Mouse (Mus musculus): Measurements from ENCODE around the gene Ttc39a. TPM values are rescaled to one million over a fixed set of nuclear protein-coding genes. Genes with fewer than 3 reads are reported as not detected.
"Not testable (repeated sequence)": the region's sequence is repeated elsewhere in the genome, so short reads cannot be mapped to it uniquely, and the experiment has no call there.

Gene Ttc39a
- under 1 TPM; 0.66 to 0.81 TPM for total RNA-seq (2021)
- long read RNA-seq, experiment 1, partial matches to known transcripts = 0 of 4 reads
- long read RNA-seq, experiment 1, other reads (novel, unspliced or antisense) = 4 of 4 reads
- long read RNA-seq, experiment 2, partial matches to known transcripts = 0 of 1 reads
- long read RNA-seq, experiment 2, other reads (novel, unspliced or antisense) = 0 of 1 reads

DNA sequence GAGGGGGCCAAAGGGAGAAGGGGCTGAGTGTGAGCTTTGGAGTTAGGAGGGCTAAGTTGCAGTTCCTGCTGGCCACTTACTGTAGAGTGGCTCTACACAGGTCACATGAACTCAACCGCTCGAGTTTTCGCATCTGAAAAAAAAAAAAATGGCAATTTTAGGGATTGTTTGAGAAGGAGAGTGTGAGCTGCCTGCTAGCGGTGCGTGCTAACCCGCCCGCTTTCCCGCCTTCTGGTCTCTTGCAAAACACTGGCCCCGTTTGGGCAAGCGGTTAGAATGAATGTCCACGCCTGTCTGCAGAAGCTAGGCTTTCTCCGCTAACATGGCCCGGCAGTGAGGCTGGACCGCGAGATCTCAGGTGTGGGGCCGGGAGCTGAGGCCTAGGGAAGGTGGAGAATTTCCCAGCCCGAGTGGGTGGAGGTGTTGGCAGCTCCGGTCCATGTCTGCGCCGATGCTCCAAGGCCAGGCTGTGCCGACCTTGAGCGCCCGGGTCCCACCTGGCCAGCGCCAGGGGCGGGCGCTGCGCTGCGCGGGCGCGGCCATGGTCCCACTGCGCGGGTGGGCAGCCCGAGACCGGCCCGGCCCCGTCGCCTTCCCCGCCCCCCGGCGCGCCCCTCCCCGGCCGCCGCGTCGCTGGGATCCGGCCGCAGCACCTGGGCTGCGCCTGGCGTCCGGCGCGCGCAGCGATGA lies at the start of gene Ttc39a:
Gene Ttc39a (plus strand): TSS at position 138 of the 690 bp plus-strand sequence.
- peak; percentile 53 for DNase-seq

DNA sequence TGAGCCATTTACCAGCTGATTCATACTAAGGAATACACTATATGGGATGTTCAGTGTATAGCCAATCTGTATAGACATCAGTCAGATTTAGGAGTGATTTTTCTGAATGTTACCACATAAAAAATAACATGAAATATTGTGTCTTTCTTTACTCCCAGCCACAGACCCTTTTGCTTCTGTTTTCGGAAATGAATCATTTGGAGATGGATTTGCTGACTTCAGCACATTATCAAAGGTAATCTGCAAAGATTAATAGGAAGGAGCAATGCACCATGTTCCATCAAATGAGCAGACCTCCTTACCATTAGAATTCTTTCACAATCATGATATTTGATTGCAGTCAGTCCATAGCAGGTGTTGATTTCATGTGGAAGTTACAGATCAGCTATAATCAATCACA lies 28.3 kb upstream of the Ttc39a start:
- DNase-seq = no peak

DNA sequence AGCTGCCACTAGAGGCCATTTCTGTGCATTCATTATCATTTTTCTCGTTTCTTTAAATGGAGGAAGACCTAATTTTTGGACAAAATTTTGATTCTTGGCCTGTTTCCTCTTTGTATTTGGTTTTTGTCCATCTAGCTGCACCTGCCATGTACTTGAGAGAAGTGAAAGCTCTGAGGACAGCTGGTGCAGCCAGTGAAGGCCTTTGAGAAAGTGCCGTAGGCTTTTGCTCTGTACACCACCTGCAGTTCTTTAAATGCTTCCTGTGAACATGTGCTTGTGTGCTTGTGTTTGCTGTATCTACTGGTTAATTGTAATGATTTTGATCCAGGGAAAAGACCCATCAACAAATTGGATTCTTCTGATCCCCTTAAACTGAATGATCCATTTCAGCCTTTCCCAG lies 24.0 kb upstream of the Ttc39a start:
- no peak for DNase-seq

DNA sequence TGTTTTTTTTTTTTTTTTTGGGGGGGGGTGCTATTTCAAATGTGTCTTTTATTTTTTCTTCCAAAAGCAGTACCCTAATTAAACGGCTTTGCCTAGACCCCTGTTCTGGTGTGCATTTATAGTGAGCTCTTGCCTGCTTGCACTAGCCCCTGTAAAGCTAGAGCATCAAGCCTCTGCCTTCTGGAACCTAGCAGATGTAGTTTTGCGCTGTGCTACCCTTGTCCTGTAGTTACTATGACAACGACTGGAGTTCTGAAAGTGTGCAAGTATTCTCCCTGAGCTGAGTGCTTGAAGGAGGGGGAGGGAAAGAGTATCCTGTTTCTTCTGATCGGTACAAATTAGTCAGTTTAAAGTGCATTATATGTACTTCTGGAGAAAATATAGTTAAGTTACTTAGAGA lies 20.8 kb upstream of the Ttc39a start:
- no peak for DNase-seq

DNA sequence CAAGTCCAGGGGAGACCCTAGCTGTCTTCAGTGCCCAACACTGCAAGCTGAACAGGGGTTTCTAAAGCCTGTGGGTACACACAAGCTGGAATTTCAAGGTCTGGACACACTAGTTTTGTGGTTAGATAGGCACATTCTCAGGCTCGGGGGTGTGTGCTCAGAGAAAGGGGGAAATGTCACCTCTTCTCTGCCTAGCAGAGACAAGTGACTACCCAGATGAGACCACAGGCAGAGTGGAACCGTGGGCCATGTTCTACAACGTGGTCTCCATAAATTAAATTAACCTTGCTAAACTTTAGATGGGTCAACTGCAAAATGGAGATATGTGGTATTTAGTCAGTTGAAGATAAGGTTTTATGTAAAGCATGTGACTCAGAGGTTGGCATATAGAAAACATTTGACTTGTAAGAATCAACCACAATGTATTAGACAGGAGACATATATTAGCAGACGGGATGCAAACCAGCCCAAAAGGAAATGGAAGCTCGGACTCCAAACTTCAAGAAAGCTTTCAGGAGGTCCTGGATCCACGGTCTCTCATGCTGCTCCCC lies 13.1 kb upstream of the Ttc39a start:
- DNase-seq = no peak

DNA sequence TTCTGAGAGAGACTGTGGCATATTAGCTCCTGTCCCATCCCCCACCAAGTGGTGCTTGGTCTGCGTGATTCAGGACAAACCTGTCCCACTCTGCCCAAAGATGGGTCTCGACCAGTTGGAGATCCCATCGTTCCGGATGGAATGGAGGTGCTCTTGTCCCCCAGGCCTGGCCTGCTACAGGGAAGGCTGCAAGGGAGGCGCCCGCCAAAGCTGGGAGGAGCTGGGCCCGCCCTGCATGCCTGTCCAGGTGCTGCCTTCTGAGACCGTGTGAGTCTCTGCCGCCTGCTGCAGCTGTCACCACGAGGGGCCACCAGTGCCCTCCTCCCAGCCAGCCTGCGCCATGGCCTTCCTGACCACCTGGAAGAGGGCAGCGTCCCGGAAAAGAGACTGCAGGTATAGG lies 12.5 kb upstream of the Ttc39a start:
- DNase-seq = no peak

DNA sequence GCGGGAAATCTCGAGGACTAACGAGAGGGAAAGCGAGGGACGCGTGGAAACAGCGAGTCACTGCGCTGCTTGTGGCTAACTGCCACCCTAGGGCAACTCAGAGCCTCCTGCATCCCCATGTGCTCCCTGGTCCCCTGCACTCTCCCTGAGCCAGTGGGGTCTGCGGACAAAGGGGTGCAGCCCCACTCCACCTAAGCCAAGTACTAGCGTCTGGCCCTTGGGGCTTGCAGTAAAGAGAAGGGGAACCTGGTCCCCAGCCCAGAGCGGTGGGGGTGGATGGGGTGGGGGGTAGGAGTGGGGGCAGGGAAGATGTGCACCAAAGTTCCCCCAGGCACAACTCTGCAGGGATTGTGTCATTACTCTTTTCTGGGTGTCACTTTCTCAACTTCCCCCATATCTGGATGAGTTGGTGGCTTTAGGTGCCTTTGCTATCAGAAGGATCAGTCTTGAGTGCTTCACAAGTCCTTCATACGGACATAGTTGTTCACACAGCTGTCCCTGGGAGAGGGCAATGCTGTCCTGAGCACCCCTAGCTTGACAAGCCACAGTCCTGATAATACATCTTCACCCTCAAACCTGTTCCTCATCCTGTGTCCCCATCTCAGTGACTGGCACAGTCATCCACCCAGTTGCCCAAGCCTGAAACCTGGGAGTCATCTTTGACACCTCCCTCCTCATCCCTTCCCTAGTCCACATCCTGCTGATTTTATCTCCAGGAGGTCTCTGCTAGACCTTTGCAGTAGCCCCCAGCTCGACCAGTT lies 11.9 kb upstream of the Ttc39a start:
- no peak for DNase-seq

DNA sequence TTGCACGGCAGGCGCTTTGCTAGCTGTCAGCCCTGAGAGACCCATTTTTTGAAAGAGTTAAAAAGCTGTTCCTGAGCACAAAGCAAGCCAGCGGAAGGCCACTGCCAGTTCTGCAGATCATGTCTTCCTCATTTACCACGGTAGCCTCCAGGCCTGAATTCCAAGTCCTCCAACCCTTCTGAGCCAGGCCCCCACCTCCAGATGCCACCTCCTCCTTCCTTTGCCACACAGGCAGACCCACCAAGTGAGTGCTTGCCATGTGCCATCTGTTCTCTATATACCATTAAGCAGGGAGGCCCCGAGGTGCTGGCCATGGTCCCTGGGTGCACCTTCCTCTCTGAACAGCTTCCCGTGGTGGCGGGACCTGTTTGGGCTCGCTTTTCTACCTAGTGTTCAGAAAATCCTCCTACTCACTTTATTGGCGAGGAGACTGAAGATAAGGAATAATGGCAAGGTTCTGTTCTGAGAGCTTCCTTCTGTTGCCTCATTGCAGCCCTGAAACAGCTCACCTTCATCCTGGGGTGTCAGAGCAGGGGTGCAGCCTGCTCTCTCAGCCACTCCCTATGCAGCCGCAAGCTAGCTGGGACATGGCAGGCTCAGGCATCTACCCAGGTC lies 6.0 kb upstream of the Ttc39a start:
- DNase-seq = no peak

DNA sequence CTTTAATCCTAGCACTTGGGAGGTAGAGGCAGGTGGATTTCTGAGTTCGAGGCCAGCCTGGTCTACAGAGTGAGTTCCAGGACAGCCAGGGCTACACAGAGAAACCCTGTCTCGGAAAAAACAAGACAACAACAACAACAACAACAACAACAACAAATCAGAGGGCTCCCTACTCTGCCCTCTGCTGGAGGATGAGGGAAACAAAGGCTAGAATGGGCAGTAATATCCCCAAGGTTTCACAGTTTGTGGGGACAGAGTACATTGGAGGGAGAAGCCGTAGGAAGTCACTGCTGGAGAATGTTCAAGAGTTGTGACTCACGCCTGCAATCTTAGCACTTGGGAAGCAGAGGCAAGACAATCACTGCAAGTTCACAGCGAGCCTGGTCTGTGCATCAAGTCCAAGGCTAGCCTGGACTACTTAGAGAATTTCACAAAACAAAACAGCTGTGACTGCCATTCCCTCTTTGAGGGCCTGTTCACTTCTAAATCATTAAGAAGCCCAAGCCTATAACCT lies 5.2 kb upstream of the Ttc39a start:
- no peak for DNase-seq

DNA sequence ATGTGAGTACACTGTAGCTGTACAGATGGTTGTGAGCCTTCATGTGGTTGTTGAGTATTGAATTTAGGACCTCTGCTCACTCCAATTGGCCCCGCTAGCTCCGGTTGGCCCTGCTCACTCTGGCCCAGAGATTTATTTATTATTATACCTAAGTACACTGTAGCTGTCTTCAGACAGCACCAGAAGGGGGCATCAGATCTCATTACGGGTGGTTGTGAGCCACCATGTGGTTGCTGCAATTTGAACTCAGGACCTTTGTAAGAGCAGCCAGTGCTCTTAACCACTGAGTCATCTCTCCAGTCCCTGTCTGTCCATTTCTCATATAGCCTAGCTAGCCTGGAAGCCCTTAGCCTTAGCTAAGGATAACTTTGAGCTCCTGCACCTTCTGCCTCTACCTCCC lies 1.5 kb upstream of the Ttc39a start:
- DNase-seq = not testable (repeated sequence)

DNA sequence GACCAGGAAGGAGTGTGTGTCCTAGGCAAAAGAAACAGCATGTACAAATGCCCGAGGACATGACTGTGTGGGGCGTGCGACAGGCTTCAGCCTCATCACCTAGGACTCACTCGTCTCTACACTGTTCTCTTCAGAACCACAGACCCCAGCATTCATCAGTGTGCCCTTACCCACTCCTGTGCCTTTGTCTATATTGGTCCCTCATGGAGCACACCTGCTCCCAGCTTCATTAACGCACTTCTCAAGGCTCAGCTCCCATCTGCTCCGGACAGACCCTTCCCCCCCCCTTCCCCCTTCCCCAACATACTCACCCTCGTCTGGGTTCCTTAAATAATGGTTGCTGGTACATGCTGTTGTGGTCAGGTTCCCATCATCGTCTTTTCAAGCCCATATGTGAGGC lies 1.0 kb upstream of the Ttc39a start:
- no peak for DNase-seq

DNA sequence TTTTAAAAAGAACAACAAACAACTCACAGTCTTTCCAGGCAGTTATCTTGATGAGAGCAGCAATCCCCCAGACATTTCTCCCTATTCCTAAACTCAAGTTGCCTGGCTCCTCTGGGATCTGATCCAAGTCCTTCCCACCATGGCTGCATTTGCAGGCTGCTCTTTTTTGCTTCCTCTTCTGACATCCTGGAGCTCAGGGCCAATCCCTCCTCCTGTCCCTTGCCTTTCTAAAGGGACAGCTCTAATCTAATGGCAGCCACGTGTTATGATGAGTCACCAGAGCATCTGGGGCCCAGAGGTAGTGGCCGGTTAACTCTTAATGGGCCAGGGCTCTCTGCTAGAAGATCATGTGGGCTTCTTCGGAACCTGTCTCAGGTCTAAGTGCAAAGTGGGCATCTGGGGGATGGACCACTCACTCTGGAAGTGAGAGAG lies 353 bp upstream of the Ttc39a start:
- DNase-seq = peak; percentile 49

DNA sequence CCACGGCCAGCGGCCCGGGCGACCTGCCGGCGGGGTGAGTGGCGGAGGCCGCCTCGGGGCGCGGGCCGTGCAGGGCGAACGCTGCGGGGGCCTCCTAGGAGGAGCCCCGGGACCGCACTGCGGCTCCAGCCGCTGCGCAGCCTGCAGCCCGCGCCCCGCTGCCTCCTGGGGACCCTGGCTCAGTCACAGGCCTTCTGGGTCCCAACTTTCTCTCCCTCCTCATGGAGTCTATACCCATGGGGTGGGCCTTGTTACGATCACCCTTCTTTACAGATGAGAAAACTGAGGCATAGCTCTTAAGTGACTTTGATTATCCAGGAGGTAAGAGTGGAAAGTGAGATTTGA lies 725 bp downstream of the Ttc39a start:
- no peak for DNase-seq

DNA sequence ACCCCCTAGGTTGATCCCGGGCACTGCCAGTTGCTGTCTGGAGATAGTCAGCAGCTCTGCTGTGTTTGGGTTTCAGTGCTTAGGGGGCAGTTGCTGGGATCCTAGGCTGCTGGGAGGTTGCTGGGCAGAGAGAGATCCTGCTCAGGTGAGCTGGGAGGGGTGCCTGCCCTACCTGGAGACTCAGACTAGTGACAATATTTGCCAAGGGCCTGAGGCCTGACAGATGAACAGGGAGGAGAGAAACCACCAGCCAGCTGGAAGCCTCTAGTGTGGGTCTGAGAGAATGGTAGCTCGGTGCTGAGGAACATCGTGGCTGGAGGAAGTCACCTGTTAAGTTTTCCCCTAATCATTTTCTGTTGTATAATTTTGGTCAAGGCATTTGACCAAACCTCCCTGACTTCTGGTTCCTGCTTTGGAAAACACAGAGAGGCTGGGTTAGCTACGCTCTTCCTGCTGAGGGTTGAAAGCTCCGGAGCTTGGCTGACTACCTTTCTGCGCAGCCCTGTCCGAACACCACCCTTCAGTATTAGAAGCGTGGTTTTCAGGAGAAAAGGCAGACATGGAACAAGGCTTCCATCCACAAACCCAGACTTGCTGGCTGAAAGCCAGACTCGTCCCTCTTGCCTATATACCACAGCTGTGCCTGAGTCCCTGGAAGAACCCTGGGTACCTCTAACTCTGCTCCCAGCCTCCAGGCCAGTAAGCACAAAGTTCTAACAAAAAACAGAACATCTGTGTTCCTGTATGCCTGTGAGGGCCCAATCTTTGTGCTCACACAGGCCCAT lies 1.5 kb downstream of the Ttc39a start:
- no peak for DNase-seq

DNA sequence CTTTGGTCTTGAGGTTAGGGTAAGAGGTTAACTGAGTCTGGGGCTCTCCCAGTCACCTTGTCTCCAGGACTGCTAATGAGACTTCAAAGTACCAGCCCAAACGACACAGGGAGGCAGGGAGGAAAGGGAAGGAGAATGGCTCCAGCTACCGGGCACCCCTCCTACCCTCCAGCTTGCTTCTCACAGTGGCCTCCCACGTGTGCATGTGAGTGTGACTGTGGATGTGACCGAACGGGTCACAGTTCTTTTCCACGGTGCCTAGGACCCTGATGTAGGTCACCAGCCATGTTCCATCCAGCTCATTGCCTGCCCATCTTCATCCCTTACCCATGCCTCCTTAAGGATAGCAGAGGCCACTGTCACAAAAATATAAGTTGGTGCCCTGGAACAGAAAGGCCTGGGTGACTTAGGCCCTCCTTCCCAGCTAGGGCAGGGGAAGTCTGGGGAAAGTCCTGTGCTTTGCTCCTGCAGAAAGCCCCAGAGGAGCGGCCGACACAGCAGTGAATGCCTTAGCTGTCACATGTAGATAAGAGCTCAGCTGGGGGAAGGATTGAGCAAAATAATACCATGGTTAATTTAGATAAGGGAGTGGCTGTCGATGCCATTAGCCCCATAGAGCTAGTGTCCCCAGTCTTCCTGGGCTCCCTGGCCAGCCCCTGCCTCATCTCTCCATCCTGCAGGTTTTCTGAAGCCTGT lies 4.4 kb downstream of the Ttc39a start:
- no peak for DNase-seq

DNA sequence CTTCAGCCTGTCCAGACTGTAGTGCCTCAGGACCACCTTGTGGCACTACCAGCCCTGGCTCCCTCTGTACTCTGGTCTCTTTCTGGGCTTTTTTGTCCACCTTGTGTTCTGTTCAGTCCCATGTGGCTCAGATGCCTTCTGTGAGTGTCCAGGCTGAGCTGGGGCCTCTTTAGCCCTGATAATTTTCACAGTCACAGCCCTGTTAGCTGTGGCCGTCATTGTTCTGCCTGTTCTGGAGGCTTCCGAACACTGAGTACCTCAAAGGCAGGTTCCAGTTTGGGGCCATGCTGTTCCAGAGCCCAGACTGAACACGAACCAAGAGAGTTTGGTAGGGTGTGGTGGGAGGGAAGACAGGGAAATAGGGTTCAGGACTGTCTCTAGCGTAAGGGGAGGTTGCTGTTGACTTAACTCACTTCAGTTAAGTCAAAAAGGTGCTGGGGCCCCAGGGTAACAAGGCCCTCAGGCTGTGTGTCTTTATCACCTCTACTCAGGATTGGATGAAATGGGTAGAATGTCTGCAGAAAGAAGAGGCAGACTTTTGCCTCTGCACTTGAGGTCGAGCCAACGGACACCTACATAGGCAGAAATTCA lies 5.0 kb downstream of the Ttc39a start:
- DNase-seq = no peak

DNA sequence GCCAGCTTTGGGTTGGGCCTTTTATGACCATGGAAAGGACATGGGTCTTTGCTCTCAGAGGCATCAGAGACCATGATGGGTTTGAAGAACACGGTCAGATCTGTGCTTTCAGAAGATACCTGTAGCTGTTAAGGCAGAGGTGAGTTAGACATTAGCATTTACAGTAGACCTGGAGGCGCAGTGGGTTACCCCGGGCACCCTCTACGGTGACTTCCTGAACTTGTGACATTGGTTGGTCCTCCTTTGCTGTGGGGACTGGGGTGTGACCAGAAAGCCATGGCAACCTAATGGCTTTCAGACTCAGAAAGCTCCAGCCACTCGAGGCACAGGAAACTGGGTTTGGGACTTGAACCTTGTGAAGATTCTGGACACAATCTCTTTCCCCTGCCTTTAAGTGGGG lies 5.8 kb downstream of the Ttc39a start:
- no peak for DNase-seq

DNA sequence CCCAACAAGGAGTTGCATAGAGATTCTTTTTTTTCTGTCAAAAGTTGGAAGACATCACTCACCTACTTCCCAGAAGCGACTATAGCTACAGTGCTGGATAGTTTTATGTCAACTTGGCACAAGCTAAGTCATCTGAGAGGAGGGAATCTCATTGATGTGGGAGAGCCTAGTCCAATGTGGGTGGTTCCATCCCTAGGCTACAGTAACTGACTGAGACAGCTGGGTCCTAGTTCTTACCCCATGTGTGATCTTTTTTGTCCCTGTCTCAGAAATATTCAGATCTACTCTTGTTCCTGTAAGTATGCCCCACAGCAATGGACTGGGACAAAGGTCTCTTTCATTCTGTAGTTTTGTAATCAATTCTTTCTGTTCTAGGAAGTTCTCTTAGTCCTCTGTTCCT lies 11.6 kb downstream of the Ttc39a start:
- no peak for DNase-seq

DNA sequence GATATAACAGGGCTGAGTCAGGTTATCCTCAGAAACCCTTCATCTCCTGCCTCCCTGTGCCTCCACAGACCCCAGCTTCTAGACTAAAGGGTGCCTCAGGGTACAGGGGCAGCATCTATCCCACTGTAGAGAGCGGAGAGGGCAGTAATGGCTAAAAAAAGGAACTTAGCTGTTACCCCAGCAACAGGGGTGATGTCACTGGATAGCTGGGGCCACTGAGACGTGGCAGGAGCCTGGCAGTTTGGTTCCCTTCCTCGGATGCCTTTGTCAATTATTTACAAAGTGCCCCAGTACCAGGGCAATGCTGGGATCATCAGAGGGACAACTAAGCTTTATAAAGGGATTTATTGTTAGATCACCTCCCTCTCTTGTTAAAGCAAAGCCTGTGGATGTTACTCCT lies 12.6 kb downstream of the Ttc39a start:
- DNase-seq = no peak

DNA sequence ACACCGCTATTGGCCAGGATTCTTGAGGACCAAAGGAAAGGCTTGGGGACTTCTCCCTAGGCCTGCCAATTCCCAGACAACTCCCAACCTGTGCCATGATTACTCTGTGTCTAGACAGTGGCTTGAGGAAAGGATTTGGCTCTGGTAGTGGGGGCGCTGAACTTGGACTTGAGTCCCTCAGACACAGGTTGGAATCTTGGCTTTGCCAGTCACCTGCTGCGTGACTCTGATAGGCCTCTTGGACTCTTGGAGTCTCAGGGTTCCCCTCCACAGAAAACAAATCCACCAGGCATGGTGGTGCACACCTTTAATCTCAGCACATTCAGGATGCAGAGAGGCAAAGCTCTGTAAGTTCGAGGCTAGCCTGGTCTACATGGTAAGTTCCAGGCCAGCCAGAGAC lies 13.1 kb downstream of the Ttc39a start:
- DNase-seq = no peak
